41 mouse cellular contexts compared by ENCODE assay signal in genomic region chr11:32193156-32193555, GRCm38 (mm10). TPM values are rescaled to one million over a fixed set of nuclear protein-coding genes. Genes with fewer than 3 reads are reported as not detected.
"Had no signal": no experiment of that assay in that cellular context is flagged by ENCODE, and none has a peak within 500 bp of the region (broad histone marks: within the 10 kb centered on the region; RNA-seq: fewer than 3 reads in every experiment).

No protein-coding gene starts in this region.

- H3K4me2 ChIP-seq: limb, embryonic 12.5 days; limb, embryonic 13.5 days; limb, embryonic 15.5 days; liver, embryonic 11.5 days; liver, embryonic 12.5 days; liver, embryonic 13.5 days; liver, embryonic 15.5 days; lung, embryonic 14.5 days; lung, embryonic 15.5 days; midbrain, embryonic 12.5 days; midbrain, embryonic 13.5 days; midbrain, embryonic 15.5 days; neural tube, embryonic 12.5 days; neural tube, embryonic 13.5 days had no signal

- H3K4me3 ChIP-seq: limb, embryonic 10.5 days; limb, embryonic 12.5 days; limb, embryonic 13.5 days; limb, embryonic 15.5 days; liver, embryonic 12.5 days; liver, embryonic 13.5 days; liver, embryonic 15.5 days; lung, embryonic 15.5 days; megakaryocyte, embryonic 14.5 days; midbrain, embryonic 10.5 days; midbrain, embryonic 12.5 days; midbrain, embryonic 13.5 days; midbrain, embryonic 15.5 days; myocyte; neural tube, embryonic 12.5 days; neural tube, embryonic 13.5 days had no signal

- DNase-seq: left cerebral cortex, postnatal 4 days; liver; liver, embryonic 13.5 days; liver, postnatal 0 days; lung, adult 18-20 months; lung, adult 2 months; lung, embryonic 14.5 days; lung, postnatal 10 days; lung, postnatal 14 days; lung, postnatal 36 days; lung, postnatal 4 days; midbrain, embryonic 14.5 days had no signal

- H3K36me3 ChIP-seq: limb, embryonic 10.5 days; limb, embryonic 12.5 days; limb, embryonic 13.5 days; limb, embryonic 15.5 days; liver, embryonic 12.5 days; liver, embryonic 13.5 days; liver, embryonic 15.5 days; lung, embryonic 15.5 days; midbrain, embryonic 10.5 days; midbrain, embryonic 12.5 days; midbrain, embryonic 13.5 days; midbrain, embryonic 15.5 days; neural tube, embryonic 12.5 days; neural tube, embryonic 13.5 days had no signal

- H3K9me3 ChIP-seq: limb, embryonic 10.5 days; limb, embryonic 12.5 days; limb, embryonic 13.5 days; limb, embryonic 15.5 days; liver, embryonic 12.5 days; liver, embryonic 13.5 days; liver, embryonic 15.5 days; lung, embryonic 15.5 days; megakaryocyte, embryonic 14.5 days; midbrain, embryonic 10.5 days; midbrain, embryonic 12.5 days; midbrain, embryonic 13.5 days; midbrain, embryonic 15.5 days; neural tube, embryonic 12.5 days; neural tube, embryonic 13.5 days had no signal

- H3K27me3 ChIP-seq: liver, embryonic 13.5 days; lung, embryonic 15.5 days; midbrain, embryonic 13.5 days; midbrain, embryonic 15.5 days; neural tube, embryonic 13.5 days had no signal

- H3K27ac ChIP-seq: limb, embryonic 10.5 days; limb, embryonic 12.5 days; limb, embryonic 13.5 days; limb, embryonic 15.5 days; liver, embryonic 12.5 days; liver, embryonic 13.5 days; liver, embryonic 14.5 days; liver, embryonic 15.5 days; lung, embryonic 15.5 days; macrophage; midbrain, embryonic 10.5 days; midbrain, embryonic 12.5 days; midbrain, embryonic 13.5 days; midbrain, embryonic 15.5 days; neural tube, embryonic 12.5 days; neural tube, embryonic 13.5 days had no signal

- H3K4me1 ChIP-seq: limb, embryonic 13.5 days; limb, embryonic 15.5 days; lung, embryonic 15.5 days; midbrain, embryonic 12.5 days; midbrain, embryonic 15.5 days; neural tube, embryonic 12.5 days had no signal

- ATAC-seq: liver, embryonic 12.5 days; liver, postnatal 0 days; lung, postnatal 0 days; midbrain, embryonic 13.5 days; midbrain, embryonic 15.5 days had no signal

- H3K9ac ChIP-seq: limb, embryonic 12.5 days; limb, embryonic 13.5 days; limb, embryonic 15.5 days; liver, embryonic 12.5 days; liver, embryonic 13.5 days; liver, embryonic 14.5 days; liver, embryonic 15.5 days; liver, postnatal 0 days; lung, embryonic 14.5 days; lung, embryonic 15.5 days; midbrain, embryonic 12.5 days; midbrain, embryonic 13.5 days; midbrain, embryonic 15.5 days; neural tube, embryonic 12.5 days; neural tube, embryonic 13.5 days had no signal

RNA-seq across cellular contexts. Expression of gene Il9r, which starts 6.9 kb away (rescaled TPM):
- total RNA-seq: left cerebral cortex, postnatal 10 days; left cerebral cortex, postnatal 14 days; left cerebral cortex, postnatal 25 days; left cerebral cortex, postnatal 36 days; left cerebral cortex, postnatal 4 days; liver, adult 2 months; megakaryocyte, adult 5-6 weeks; megakaryocyte-erythroid progenitor cell, adult 5-6 weeks; midbrain, postnatal 0 days had no signal
- polyA plus RNA-seq: limb, embryonic 10.5 days; limb, embryonic 11.5 days; liver, embryonic 16.5 days; lung, embryonic 14.5 days; macrophage; midbrain, embryonic 10.5 days; midbrain, embryonic 12.5 days; midbrain, embryonic 13.5 days; midbrain, embryonic 14.5 days; midbrain, embryonic 15.5 days; midbrain, postnatal 0 days; neural tube, embryonic 13.5 days had no signal

RNA-seq across cellular contexts. Expression of gene Rhbdf1, which starts 28.9 kb away (rescaled TPM):
- total RNA-seq: megakaryocyte, adult 5-6 weeks; megakaryocyte-erythroid progenitor cell, adult 5-6 weeks had no signal
